Comparison of ENCODE assay signal across 11 mouse cellular contexts in the genomic region with DNA sequence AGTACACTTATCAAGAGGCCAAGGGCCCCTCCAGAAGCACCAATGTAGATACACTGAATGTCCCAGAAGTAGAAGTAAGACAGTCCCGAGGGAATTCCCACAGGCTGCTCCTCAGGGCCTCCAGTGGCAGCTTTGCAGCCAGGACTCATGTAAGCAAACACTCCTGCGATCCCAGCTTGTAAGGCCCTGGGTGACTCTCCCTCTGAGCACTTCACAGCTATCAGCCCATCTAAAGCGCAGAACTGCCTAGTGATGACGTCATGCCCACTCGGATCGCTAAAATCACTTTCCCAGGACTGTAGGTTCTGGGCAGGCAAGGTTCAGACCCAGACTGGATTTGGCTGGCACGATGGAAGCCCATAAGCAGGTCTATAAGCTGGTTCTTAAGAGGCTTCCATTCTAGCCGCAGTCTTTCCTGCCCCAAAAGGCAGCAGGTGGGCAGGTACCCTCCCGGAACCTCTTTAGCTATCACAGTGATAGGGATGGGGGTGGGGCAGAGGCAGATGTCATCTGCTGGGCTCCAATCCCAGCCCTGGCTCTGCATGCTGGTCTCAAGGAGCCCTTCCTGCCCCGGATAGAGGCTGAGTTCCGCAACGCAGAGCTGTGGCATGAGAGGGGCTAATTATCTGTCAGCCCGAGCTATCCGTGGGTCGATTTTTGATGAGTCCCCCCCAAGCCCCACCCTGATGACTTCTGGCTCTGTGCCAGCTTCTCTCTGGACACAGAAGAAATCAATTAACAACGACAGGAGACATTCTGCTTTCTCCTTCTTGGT. TPM values are rescaled to one million over a fixed set of nuclear protein-coding genes. Genes with fewer than 3 reads are reported as not detected.
DNase-seq lines count a peak whose midpoint lies in the region; ATAC-seq and TF ChIP-seq lines count a peak whose summit lies in the region.
"Had no signal": no experiment of that assay in that cellular context is flagged by ENCODE, and none has a peak within 500 bp of the region (broad histone marks: within the 10 kb centered on the region; RNA-seq: fewer than 3 reads in every experiment).

No protein-coding gene starts in this region.

- ATAC-seq in intestine, embryonic 15.5 days: no peak
- ATAC-seq in midbrain, postnatal 0 days (ENCODE audit: low FRiP score): no peak

- 0 out of 2 replicates have a peak overlapping the region, but pooled peaks have one; percentile 1 for H3K4me2 ChIP-seq in intestine, embryonic 15.5 days (replicated peaks)
- H3K4me2 ChIP-seq in midbrain, postnatal 0 days (ENCODE audit: low read depth, low read length, poor library complexity, severe bottlenecking): no peak overlapping the region

- no peaks in the 10 kb centered on the region for H3K9me3 ChIP-seq in intestine, embryonic 15.5 days
- no peaks in the 10 kb centered on the region for H3K9me3 ChIP-seq in midbrain, postnatal 0 days (ENCODE audit: low read length)

- H3K27ac ChIP-seq in cerebellum, adult 2 months (ENCODE audit: insufficient read depth, low read length): no peak overlapping the region
- H3K27ac ChIP-seq in kidney, adult 2 months (ENCODE audit: insufficient read depth, low read depth, low read length): no peak overlapping the region
- no peak overlapping the region for H3K27ac ChIP-seq in intestine, embryonic 15.5 days
- 0 out of 2 replicates have a peak overlapping the region, but pooled peaks have one; percentile 18 for H3K27ac ChIP-seq in midbrain, postnatal 0 days (ENCODE audit: low read depth, low read length)

- no peak for TF ChIP-seq POLR2A in cerebellum, adult 2 months (IDR thresholded peaks at IDR 0.05; ENCODE audit: borderline replicate concordance, insufficient read depth, low read length)
- no peak for TF ChIP-seq POLR2A in kidney, adult 2 months (IDR thresholded peaks at IDR 0.05; ENCODE audit: low read depth, low read length)

- no peaks in the 10 kb centered on the region for H3K36me3 ChIP-seq in kidney, adult 2 months (ENCODE audit: control insufficient read depth, insufficient read depth, low read length)
- peaks cover 8% of the 10 kb centered on the region; the same call in 1 of the 2 replicates for H3K36me3 ChIP-seq in intestine, embryonic 15.5 days
- peaks cover 11% of the 10 kb centered on the region; the same call in 1 of the 2 replicates for H3K36me3 ChIP-seq in midbrain, postnatal 0 days (ENCODE audit: insufficient read depth, low read length)

- H3K9ac ChIP-seq in intestine, embryonic 15.5 days: no peak overlapping the region
- H3K9ac ChIP-seq in midbrain, postnatal 0 days (replicated peaks; ENCODE audit: low read length, poor library complexity, severe bottlenecking): 0 out of 2 replicates have a peak overlapping the region, but pooled peaks have one; percentile 8

- H3K4me1 ChIP-seq in cerebellum, adult 2 months (ENCODE audit: control insufficient read depth, insufficient read depth, low read length): 0 out of 2 replicates have a peak, but pooled peaks cover 4% of the 10 kb centered on the region
- 0 out of 2 replicates have a peak, but pooled peaks cover 4% of the 10 kb centered on the region for H3K4me1 ChIP-seq in kidney, adult 2 months (ENCODE audit: control insufficient read depth, insufficient read depth, low read length)
- peaks cover 18% of the 10 kb centered on the region for H3K4me1 ChIP-seq in intestine, embryonic 15.5 days (replicated peaks)
- H3K4me1 ChIP-seq in midbrain, postnatal 0 days (ENCODE audit: insufficient read depth, low read length): peaks cover 9% of the 10 kb centered on the region; the same call in 1 of the 2 replicates

- peak; percentile 12 to 22 for DNase-seq in cerebellum, postnatal 25 days
- no peak for DNase-seq in cerebellum, adult 2 months
- DNase-seq in kidney, adult 2 months: peak; percentile 48
- no peak for DNase-seq in kidney, adult 18-20 months
- peak; percentile 59 for DNase-seq in midbrain, postnatal 0 days (ENCODE audit: low spot score)
- DNase-seq in spleen, postnatal 14 days (ENCODE audit: low spot score in 2 of 2): no peak
- DNase-seq in thymus, postnatal 36 days: no peak
- DNase-seq: kidney, adult 11 months; spleen, adult 18-20 months had no signal

- no peak overlapping the region for H3K4me3 ChIP-seq in cerebellum, adult 2 months (replicated peaks; ENCODE audit: insufficient read depth, low read depth, low read length)
- H3K4me3 ChIP-seq in kidney, adult 2 months (ENCODE audit: insufficient read depth, low read depth, low read length): no peak overlapping the region
- no peak overlapping the region for H3K4me3 ChIP-seq in intestine, embryonic 15.5 days (replicated peaks)
- no peak overlapping the region for H3K4me3 ChIP-seq in midbrain, postnatal 0 days (ENCODE audit: low read depth, low read length)
- H3K4me3 ChIP-seq: myocyte had no signal

- H3K27me3 ChIP-seq in cerebellum, adult 2 months (ENCODE audit: control insufficient read depth, insufficient read depth, low read length): peaks cover 1% of the 10 kb centered on the region; the same call in 1 of the 2 replicates
- H3K27me3 ChIP-seq in kidney, adult 2 months (replicated peaks; ENCODE audit: control insufficient read depth, insufficient read depth, low read length): no peaks in the 10 kb centered on the region
- H3K27me3 ChIP-seq in intestine, embryonic 15.5 days (replicated peaks): no peaks in the 10 kb centered on the region
- no peaks in the 10 kb centered on the region for H3K27me3 ChIP-seq in midbrain, postnatal 0 days (ENCODE audit: insufficient read depth, low read length)

- no peak for TF ChIP-seq CTCF in cerebellum, adult 2 months (IDR thresholded peaks at IDR 0.05; ENCODE audit: borderline replicate concordance, insufficient read depth, low read depth, low read length)
- TF ChIP-seq CTCF in kidney, adult 2 months (conservative IDR thresholded peaks at IDR 0.05; ENCODE audit: insufficient read depth, insufficient read length, low read depth, low read length): no peak
- TF ChIP-seq CTCF in midbrain, postnatal 0 days (IDR thresholded peaks at IDR 0.05): no peak

- WGBS in cerebellum, adult 2 months: 15% methylated on average over 16 of the region's 16 CpGs
- 37% methylated on average over 16 of the region's 16 CpGs for WGBS in kidney, adult 2 months
- 35% methylated on average over 16 of the region's 16 CpGs for WGBS in intestine, embryonic 15.5 days
- WGBS in midbrain, postnatal 0 days: 38% methylated on average over 16 of the region's 16 CpGs

RNA-seq across cellular contexts. Expression of gene Sulf2, which starts 19.6 kb away (rescaled TPM):
- polyA plus RNA-seq in cerebellum, adult 2 months (2012; rRNA removed): 39.2 and 40.0 TPM in 2 replicates
- polyA plus RNA-seq in kidney, adult 2 months (2012; rRNA removed): 18.6 and 23.8 TPM in 2 replicates
- 100 and 106 TPM in 2 replicates for polyA plus RNA-seq in intestine, embryonic 15.5 days (2015; fragmentation: Nextera tagmentation; extraction: Ambion mirVana)
- total RNA-seq in midbrain, postnatal 0 days (2014; rRNA removed): 127 and 131 TPM in 2 replicates
- polyA plus RNA-seq in midbrain, postnatal 0 days (2015; fragmentation: Nextera tagmentation; extraction: Ambion mirVana): 95.8 and 99.6 TPM in 2 replicates

Comparison
In these comparisons a context has a peak if more than half of its experiments do, and no peak if none do; other contexts are left out.
1. DNase-seq: peak in cerebellum, postnatal 25 days (2 of 2), kidney, adult 2 months (single experiment) and midbrain, postnatal 0 days (single experiment); none in cerebellum, adult 2 months (0 of 2), kidney, adult 18-20 months (single experiment), spleen, postnatal 14 days (0 of 2) and thymus, postnatal 36 days (0 of 2).